Mouse (Mus musculus) cerebellum, postnatal 4 days (tissue): ENCODE measurements at regions not wholly inside any gene's neighbourhood (a gene's known extent, or its start where the extent isn't known, plus 50 kb on each side); places are given as distances from the start of the nearest gene placed in this dataset.

Experiments used
- DNase-seq, 2 experiments: peaks; one replicate each; pipeline ENCODE4 v3.0.0; 2022; ENCODE audit warnings: low spot score in 2 of 2, mixed read lengths in 1 of 2

DNA sequence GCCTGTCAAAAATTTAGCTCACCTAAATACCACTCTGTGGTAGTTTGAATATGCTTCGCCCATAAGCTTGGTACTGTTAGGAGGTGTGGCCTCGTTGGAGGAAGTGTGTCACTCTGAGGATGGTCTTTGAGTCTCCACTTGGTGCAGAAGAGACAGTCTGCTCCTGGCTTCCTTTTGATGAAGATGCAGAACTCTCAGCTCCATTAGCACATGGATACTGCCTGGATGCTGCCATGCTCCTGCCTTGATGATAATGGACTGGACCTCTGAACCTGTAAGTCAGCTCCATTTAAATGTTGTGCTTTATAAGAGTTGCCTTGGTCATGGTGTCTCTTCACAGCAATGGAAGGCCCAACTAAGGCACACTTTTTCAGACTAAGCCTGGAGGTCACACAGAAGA lies 56.9 kb upstream of the Pik3r1 start:
- DNase-seq, result no peak

DNA sequence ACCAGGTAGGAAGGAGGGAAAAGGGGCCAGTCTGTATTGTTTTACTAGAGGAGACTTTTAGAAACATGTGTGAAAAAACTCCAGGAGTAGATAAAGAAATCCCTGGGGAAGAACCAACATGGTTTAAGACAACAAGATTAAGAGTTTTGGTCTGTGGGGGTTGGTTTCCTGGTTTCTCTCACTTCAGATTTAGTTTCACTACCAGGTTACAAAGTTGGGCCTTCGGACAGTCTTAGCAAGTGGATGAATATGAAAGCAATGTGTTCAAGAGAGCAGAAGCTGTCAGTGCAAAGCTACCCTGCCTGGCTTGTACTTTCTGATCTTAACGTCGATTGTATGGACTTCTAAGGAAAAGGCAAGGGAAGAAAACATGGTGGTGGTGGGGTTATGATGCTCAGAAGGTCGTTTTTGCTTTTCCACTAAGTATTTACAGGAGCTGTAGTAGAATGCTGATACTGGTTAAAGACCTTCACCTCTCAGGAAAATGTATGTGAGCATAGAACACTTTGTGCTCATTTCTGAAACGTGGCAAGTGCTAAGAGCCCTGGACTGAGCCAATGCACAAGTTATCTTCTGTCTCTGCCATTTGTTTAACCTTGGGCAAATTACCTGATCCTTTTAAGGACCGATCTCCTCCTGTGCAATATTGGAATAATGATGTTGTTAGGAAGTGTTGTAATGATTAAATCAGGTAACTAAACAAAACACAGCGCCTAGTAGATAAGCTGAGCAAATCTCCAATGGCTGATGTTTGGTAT lies 64.0 kb upstream of the Pik3r1 start:
- DNase-seq, result no peak

DNA sequence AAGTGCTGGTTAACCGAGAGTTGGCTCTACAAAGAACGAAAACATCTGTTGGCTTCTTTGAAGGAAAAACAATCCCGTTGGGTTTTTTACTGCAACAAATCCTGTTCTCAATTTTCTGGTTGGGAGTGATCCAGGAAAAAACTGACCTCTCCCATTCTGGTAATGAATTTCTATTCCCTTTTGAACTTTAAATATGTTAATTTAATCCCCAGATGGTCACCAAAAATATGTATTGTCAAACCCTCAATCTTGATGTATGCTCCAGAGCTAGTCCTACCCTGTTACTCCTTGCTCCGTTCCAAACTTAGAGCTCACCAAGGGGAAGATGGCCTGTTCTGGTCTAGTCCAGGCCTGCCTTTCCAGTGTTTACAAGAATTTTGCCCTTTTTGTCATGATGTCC lies 66.5 kb upstream of the Pik3r1 start:
- no peak for DNase-seq

DNA sequence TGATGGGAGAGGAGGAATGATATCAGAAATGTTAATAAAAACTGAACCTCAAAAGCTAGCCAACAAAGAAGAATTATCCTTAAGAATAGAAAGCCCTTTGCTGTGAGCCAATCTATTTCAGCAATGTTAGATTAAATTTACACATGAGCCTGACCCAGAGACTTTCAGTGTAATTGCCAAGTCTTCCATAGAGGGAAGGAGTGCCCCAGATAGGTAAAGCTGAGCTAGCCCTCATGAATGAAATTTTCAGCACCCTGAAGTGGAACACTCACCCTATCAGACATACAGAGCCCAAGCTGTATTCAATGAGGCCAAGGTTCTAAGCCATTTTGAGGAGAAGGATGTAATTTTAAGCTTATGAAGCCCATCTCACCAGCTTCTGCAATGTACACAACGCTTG lies 69.0 kb upstream of the Pik3r1 start:
- no peak for DNase-seq

DNA sequence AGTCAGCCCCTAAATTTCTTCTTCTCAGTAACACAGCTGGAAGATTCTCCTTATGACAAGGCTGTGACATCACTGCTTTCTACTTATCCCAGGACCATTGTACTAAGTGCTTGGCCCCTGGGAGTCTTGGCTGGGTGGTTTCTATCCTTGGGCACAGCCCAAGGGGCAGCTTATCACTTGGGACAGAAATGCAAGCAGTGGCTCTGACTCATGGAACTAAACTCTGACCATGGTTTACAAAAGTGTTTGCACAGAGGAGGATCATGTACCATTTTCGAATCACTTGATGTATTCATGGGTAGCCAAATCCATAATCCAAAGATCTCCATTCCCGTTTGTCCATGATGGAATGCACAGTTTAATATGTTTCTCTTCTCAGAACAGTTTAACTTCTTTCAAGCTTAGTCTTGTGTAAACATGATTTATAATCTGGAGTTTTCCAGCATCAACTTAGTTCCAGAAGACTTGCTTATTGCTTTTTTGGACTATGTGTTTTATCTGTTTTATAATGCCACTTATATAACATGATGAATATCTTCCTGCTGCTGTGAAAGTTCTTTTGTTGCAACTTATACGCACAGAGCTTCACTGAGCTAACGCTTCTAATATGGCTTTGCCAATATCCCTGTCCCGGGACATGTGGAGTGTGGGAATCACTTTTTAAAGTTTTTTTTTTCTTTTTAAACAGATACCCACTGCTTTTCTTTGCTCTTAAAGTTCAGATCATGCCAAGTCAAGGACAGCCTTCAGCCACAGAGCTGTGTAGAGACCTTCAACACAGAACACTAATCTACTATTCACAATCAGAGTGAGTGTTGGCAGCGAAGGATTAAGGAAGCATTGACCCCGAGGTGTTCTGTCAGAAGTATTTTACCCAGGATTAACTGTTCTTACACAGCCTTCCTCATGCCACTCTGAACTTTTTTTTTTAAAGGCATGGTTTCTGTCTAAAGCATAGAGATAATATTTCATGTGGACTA lies 76.7 kb upstream of the Pik3r1 start:
- no peak for DNase-seq

- DNase-seq, result no peak
These were observed 78.0 kb upstream of the Pik3r1 start for GRCm38 (mm10) chr13:101846016-101846415.

DNA sequence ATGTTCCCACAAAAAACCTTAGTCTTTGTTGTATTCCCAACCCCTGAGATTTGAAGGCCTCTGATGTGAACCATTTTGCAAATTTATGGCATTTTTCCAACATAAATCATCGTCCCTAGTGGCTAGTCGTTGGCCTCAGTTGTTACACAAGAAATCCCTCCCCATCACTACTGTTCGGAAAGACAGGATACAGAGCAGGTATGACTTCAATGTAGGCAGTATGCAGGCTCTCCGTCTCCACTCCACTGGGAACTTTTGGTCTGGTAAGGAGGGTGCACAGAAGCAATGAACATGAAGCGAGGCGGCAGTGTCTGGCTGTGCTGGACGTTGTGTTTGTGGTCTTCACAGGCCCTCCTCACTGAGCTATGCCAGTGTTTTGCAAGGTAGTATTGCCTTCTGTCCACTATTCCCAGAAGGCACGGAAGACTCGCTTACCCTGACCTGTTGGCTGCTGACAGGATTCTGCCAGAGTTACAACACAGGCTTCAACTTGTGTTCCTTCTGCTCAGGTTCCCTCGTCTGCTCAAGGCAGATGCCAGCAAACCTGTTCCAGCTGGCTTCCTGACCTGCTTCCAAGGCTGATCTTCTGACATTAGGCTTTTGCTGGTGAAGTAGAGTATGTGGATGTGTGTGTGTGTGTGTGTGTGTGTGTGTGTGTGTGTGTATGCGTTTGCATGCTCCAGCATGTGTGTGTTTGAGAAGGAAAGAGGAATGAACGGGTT lies 80.0 kb upstream of the Pik3r1 start:
- peak in 1 of 2 experiments; percentile 8 for DNase-seq

GRCm38 (mm10) chr13:101848601-101849147 lies 80.7 kb upstream of the Pik3r1 start:
- no peak for DNase-seq

DNA sequence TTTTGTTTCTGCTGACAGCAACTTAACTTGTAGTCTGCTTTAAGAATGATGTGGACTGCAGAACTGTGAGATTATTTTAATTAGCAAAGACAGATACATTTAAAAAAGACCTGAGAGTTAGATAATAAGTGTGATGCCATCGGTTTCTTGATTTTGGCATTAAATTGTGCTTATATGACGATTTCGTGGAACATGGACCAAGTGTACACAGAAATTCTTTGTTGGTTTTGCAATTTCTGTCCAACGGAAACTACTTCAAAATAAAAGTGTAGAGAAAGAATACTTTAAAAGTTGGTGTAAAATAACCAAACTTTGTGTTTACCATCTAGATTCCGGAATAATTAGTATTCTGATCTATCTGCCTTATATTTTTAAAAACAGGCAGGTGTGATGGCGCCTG lies 81.4 kb upstream of the Pik3r1 start:
- DNase-seq, result no peak

DNA sequence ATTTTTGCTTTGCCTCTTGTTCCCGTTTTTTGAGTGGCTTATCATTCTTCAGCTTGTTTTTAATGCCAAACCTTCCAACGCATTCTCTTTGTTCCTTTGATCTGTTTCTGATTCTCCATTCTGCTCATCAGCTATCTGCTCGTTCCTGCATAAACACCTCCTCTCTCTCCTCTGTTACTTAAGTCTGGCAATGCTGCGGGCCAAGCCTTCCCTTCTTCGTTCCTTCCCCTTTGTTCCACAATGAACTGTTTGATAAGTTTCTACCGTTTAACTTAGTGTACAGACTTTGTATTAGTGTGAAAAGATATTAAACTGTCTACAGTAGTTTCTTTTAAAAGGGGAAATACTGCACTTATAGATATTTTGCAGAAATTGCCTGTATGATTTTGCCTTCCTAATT lies 83.3 kb upstream of the Pik3r1 start:
- DNase-seq, result no peak

GRCm38 (mm10) chr13:101852960-101853359 lies 84.9 kb upstream of the Pik3r1 start:
- DNase-seq, result no peak

- DNase-seq, result peak; percentile 37 to 66
These were observed 87.1 kb upstream of the Pik3r1 start for GRCm38 (mm10) chr13:101855141-101855540.

- DNase-seq, result no peak
These were observed 92.7 kb upstream of the Pik3r1 start for GRCm38 (mm10) chr13:101860704-101861103.

DNA sequence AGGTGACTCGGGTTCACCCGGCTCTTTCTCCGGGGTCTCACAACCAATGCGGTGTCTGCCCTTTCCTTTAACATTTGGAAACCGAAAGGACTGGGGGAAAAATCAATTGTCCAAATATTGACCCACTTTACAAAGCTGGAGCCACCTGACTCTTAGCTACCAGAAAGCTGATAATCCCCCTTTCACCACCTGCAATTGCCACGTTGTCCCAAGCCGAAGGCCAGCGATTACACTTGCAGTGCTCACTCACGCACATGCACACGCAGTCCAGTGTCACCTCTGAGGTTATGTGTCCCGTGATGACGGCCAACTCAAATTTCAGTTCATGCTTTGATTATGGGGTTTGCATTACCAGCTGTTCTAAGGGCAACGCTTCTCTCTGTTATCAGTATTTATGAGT lies 94.0 kb upstream of the Pik3r1 start:
- no peak for DNase-seq

DNA sequence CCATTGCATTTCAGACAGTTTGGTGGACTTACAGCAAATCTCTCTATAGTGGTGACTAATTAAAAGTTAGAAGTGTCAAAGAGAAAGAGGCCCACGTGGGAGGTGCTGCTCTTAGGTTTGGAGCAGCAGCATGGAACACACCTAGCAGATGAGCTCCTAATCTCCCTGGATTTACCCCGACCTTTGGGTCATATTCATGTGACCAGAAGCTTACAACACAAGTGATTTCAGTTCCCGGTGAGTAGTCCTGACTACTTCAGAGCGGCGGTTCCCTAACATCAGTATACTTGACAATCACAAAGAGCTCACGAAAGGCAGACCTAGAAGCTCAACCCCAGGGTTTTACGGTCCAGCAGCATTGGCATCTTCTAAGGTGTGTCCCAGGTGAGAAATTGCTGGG lies 95.0 kb upstream of the Pik3r1 start:
- no peak for DNase-seq

GRCm38 (mm10) chr13:101863602-101864001 lies 95.6 kb upstream of the Pik3r1 start:
- DNase-seq, result no peak

GRCm38 (mm10) chr13:101866843-101867242 lies 98.8 kb upstream of the Pik3r1 start:
- no peak for DNase-seq

- no peak for DNase-seq
These were observed 106.7 kb upstream of the Pik3r1 start for GRCm38 (mm10) chr13:101874761-101875160.

DNA sequence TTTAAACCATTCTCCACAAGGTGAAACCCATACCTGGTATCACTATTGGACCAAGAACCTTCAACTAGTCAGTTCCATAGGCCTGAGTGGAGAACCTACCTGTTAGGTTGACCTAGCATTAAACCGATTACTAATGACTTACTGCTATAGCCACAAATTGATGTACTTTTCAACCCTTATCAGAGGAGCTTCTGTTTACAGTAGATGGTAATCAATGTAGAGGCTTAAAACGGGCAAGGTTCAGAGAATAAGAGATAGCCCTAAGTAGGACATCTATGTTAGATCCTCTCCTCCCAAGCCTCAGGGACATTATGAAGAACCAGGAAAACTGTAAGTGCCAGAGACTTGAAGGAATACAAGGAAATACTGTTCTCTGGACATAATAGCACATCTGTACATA lies 108.1 kb upstream of the Pik3r1 start:
- DNase-seq, result no peak

DNA sequence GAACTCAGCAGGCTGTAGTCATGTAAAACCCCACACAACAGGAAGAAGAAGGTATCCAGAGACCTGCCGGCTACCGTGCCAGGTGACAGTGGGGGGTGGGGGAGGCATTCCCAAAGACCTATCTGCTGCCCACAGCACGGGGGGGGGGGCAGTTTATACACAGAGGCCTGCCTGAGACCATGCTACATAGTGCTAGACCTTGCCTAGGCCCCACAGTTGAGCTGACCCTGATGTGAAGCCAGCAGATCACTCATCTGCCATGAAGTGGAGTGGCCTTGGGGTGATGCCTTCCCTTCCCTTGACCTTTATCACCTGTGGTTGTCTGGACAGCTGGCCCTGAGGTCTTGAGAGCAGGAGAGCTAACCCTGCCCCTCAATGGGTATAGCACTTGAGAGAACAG lies 108.6 kb upstream of the Pik3r1 start:
- no peak for DNase-seq

DNA sequence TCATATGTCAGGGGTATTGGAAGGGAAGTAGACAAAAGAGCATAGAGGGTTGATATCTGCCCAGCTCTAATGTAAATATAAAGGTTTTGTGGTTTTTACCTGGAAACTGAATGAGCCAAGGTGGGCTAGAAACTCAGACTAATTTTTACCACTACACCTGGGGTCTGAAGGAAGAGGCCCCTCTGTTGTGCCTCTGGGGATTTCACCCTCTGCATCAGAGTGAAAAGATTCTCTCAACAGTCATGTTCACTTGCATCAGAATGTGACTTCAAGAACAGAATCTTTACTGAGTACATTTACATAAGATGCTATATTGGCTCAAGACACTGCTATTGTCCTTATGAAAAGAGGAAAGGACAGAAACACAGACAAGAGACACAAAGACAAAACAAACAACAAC lies 110.2 kb upstream of the Pik3r1 start:
- DNase-seq, result no peak

- no peak for DNase-seq
These were observed 111.6 kb upstream of the Pik3r1 start for GRCm38 (mm10) chr13:101879561-101880081.
